Mouse (Mus musculus): ENCODE results near the gene Bhlha15.

- TF ChIP-seq POLR2A (IDR thresholded peaks at IDR 0.05; ENCODE audit: borderline replicate concordance, control insufficient read depth, low read depth, low read length) (no peak), CTCF (IDR thresholded peaks at IDR 0.05; ENCODE audit: control insufficient read depth, insufficient read depth, low read length) (no peak)
Observed at GRCm38 (mm10) chr5:144189327-144189726, 759 bp upstream of the Bhlha15 start.

Data from bone marrow, adult 2 months (tissue).